Mouse (Mus musculus) megakaryocyte, embryonic 14.5 days (primary cell): ENCODE measurements at regions not wholly inside any gene's neighbourhood (a gene's known extent, or its start where the extent isn't known, plus 50 kb on each side); places are given as distances from the start of the nearest gene placed in this dataset.

ENCODE experiments used
- FLI1 ChIP-seq: IDR thresholded peaks from 2 replicates; pipeline ENCODE4 v1.6.1; 2012; ENCODE audit warnings: low read length, inconsistent platforms, mixed read lengths
- GATA1 ChIP-seq: IDR thresholded peaks from 3 replicates; pipeline ENCODE4 v1.6.1; 2012; ENCODE audit warnings: mixed read lengths, low read length, inconsistent platforms, borderline replicate concordance

GRCm38 (mm10) chr6:94835742-94836141, 135.8 kb upstream of the Lrig1 start:
- TF ChIP-seq FLI1 = no peak
- TF ChIP-seq GATA1 = no peak
